19 mouse cellular contexts compared by ENCODE assay signal in genomic region chr16:35739548-35739947, GRCm38 (mm10). TPM values are rescaled to one million over a fixed set of nuclear protein-coding genes. Genes with fewer than 3 reads are reported as not detected.
DNase-seq lines count a peak whose midpoint lies in the region; ATAC-seq and TF ChIP-seq lines count a peak whose summit lies in the region.
"Had no signal": no experiment of that assay in that cellular context is flagged by ENCODE, and none has a peak within 500 bp of the region (broad histone marks: within the 10 kb centered on the region; RNA-seq: fewer than 3 reads in every experiment).

No protein-coding gene starts in this region.

- H3K9me3 ChIP-seq in hindbrain, postnatal 0 days (ENCODE audit: low read length), result no peaks in the 10 kb centered on the region
- no peaks in the 10 kb centered on the region for H3K9me3 ChIP-seq in forebrain, embryonic 16.5 days (ENCODE audit: control insufficient read depth, low read length)
- H3K9me3 ChIP-seq: heart, embryonic 12.5 days; hindbrain, embryonic 13.5 days; midbrain, embryonic 12.5 days had no signal

- H3K4me3 ChIP-seq in gastrocnemius, adult 2 months, result no peak overlapping the region
- no peak overlapping the region for H3K4me3 ChIP-seq in hindbrain, postnatal 0 days (ENCODE audit: low read length)
- H3K4me3 ChIP-seq in forebrain, embryonic 16.5 days (replicated peaks; ENCODE audit: low read length), result no peak overlapping the region
- H3K4me3 ChIP-seq: heart, embryonic 12.5 days; hindbrain, embryonic 13.5 days; midbrain, embryonic 12.5 days had no signal

- peak overlapping the region; percentile 51 for H3K27ac ChIP-seq in gastrocnemius, adult 2 months
- H3K27ac ChIP-seq in hindbrain, postnatal 0 days, result no peak overlapping the region
- H3K27ac ChIP-seq in forebrain, embryonic 16.5 days (ENCODE audit: low read length), result no peak overlapping the region
- H3K27ac ChIP-seq: hindbrain, embryonic 13.5 days; kidney, postnatal 0 days; midbrain, embryonic 12.5 days had no signal

- H3K4me2 ChIP-seq in hindbrain, postnatal 0 days (ENCODE audit: low read depth, low read length), result no peak overlapping the region
- H3K4me2 ChIP-seq in forebrain, embryonic 16.5 days (ENCODE audit: low read length), result no peak overlapping the region
- H3K4me2 ChIP-seq: hindbrain, embryonic 13.5 days; liver, embryonic 11.5 days; midbrain, embryonic 12.5 days had no signal

- no peak for DNase-seq in gastrocnemius, adult 2 months
- no peak for DNase-seq in gastrocnemius, postnatal 36 days
- DNase-seq in lung, postnatal 36 days, result peak; percentile 26
- DNase-seq in lung, adult 18-20 months, result no peak
- DNase-seq in urinary bladder, adult 2 months (ENCODE audit: low spot score), result no peak
- no peak for DNase-seq in hindbrain, postnatal 0 days (ENCODE audit: low spot score)
- DNase-seq: adrenal gland, postnatal 25 days; cerebellum, postnatal 10 days; kidney, adult 2 months; lung, adult 2 months; lung, postnatal 4 days had no signal

- no peak overlapping the region for H3K9ac ChIP-seq in hindbrain, postnatal 0 days (replicated peaks; ENCODE audit: low read length)
- no peak overlapping the region for H3K9ac ChIP-seq in forebrain, embryonic 16.5 days (replicated peaks; ENCODE audit: low read depth, low read length)
- H3K9ac ChIP-seq: heart, embryonic 12.5 days; hindbrain, embryonic 13.5 days; midbrain, embryonic 12.5 days had no signal

- TF ChIP-seq CTCF in gastrocnemius, adult 2 months (IDR thresholded peaks at IDR 0.05), result no peak
- no peak for TF ChIP-seq CTCF in hindbrain, postnatal 0 days (IDR thresholded peaks at IDR 0.05; ENCODE audit: low read depth)

- H3K27me3 ChIP-seq in hindbrain, postnatal 0 days (ENCODE audit: insufficient read depth, low read length), result no peaks in the 10 kb centered on the region
- no peaks in the 10 kb centered on the region for H3K27me3 ChIP-seq in forebrain, embryonic 16.5 days (replicated peaks; ENCODE audit: control insufficient read depth, insufficient read depth, low read length)
- H3K27me3 ChIP-seq: hindbrain, embryonic 13.5 days; midbrain, embryonic 12.5 days had no signal

- WGBS in hindbrain, postnatal 0 days, result 79% methylated on average over 1 of the region's 1 CpGs
- WGBS in forebrain, embryonic 16.5 days, result 74% methylated on average over 1 of the region's 1 CpGs

- peak; percentile 50 to 59; a peak in 2 of 4 replicates for ATAC-seq in hematopoietic stem cell, adult 5-6 weeks (replicated peaks in 1 of 2; ENCODE audit: insufficient read depth in 1 of 2, low FRiP score in 2 of 2, low TSS enrichment in 1 of 2, low read depth in 1 of 2, poor library complexity in 2 of 2, severe bottlenecking in 2 of 2)
- no peak for ATAC-seq in hindbrain, postnatal 0 days
- ATAC-seq in forebrain, embryonic 16.5 days, result no peak
- ATAC-seq: inflammation-experienced regulatory T-cells, adult 6 months had no signal

- H3K4me1 ChIP-seq in hindbrain, postnatal 0 days (ENCODE audit: insufficient read depth, low read length), result peaks cover 5% of the 10 kb centered on the region; the same call in 1 of the 2 replicates
- peaks cover 8% of the 10 kb centered on the region for H3K4me1 ChIP-seq in forebrain, embryonic 16.5 days (replicated peaks; ENCODE audit: control insufficient read depth, insufficient read depth, low read length)

- H3K36me3 ChIP-seq in hindbrain, postnatal 0 days (ENCODE audit: insufficient read depth, low read length), result no peaks in the 10 kb centered on the region
- no peaks in the 10 kb centered on the region for H3K36me3 ChIP-seq in forebrain, embryonic 16.5 days (ENCODE audit: control insufficient read depth, insufficient read depth)
- H3K36me3 ChIP-seq: heart, embryonic 12.5 days; midbrain, embryonic 12.5 days had no signal

- intact Hi-C loops in gastrocnemius, adult 2 months (cut with DNase I), result loop anchor here (5.0 to 10.0 kb wide), 2 partner anchors 33 to 195 kb away; partner anchors contain the start of genes Dtx3l, Hspbap1 and Parp9
- intact Hi-C loops in gastrocnemius, postnatal 36 days (cut with DNase I), result loop anchor here (5.0 kb wide), 1 partner anchor 33 kb away; the partner anchor contains the start of gene Hspbap1

RNA-seq across cellular contexts. Expression of gene Dirc2, which starts 29.6 kb away (rescaled TPM):
- total RNA-seq in gastrocnemius, adult 2 months (2021), result 10 to 100 TPM; 53.7 to 70.8 TPM
- total RNA-seq in gastrocnemius, postnatal 36 days (2021), result 10 to 100 TPM; 54.7 to 57.4 TPM
- total RNA-seq in hematopoietic stem cell, adult 5-6 weeks (2017), result 7.9 and 10.0 TPM in 2 replicates
- 32.8 and 34.8 TPM in 2 replicates for polyA plus RNA-seq in urinary bladder, adult 2 months (2012; rRNA removed)
- 70.8 and 80.8 TPM in 2 replicates for total RNA-seq in hindbrain, postnatal 0 days (2014; rRNA removed)
- 34.1 and 35.5 TPM in 2 replicates for polyA plus RNA-seq in hindbrain, postnatal 0 days (2015; fragmentation: Nextera tagmentation; extraction: Ambion mirVana)
- polyA plus RNA-seq in forebrain, embryonic 16.5 days (2015; fragmentation: Nextera tagmentation; extraction: Ambion mirVana), result 36.4 and 40.1 TPM in 2 replicates

RNA-seq across cellular contexts. Expression of gene Hspbap1, which starts 30.6 kb away (rescaled TPM):
- 1 to 10 TPM; 3.1 to 3.3 TPM for total RNA-seq in gastrocnemius, adult 2 months (2021)
- total RNA-seq in gastrocnemius, postnatal 36 days (2021), result 1 to 10 TPM; 2.7 to 3.4 TPM
- 2.4 TPM in 2 replicates for total RNA-seq in hematopoietic stem cell, adult 5-6 weeks (2017)
- polyA plus RNA-seq in urinary bladder, adult 2 months (2012; rRNA removed), result 7.7 and 8.7 TPM in 2 replicates
- 5.0 and 7.9 TPM in 2 replicates for total RNA-seq in hindbrain, postnatal 0 days (2014; rRNA removed)
- 4.4 and 5.8 TPM in 2 replicates for polyA plus RNA-seq in hindbrain, postnatal 0 days (2015; fragmentation: Nextera tagmentation; extraction: Ambion mirVana)
- polyA plus RNA-seq in forebrain, embryonic 16.5 days (2015; fragmentation: Nextera tagmentation; extraction: Ambion mirVana), result 21.8 and 25.5 TPM in 2 replicates

Comparison
In these comparisons a context has a peak if more than half of its experiments do, and no peak if none do; other contexts are left out.
1. ATAC-seq: peak in hematopoietic stem cell, adult 5-6 weeks (2 of 2); none in hindbrain, postnatal 0 days (single experiment) and forebrain, embryonic 16.5 days (single experiment).